Mouse (Mus musculus) E14TG2a.4 (cell line): Measurements from ENCODE around the gene Pop5.

ENCODE experiments used
- CTCF ChIP-seq: conservative IDR thresholded peaks from 2 replicates; pipeline ENCODE4 v1.5.1; 2014; ENCODE audit warnings: low read length
- NANOG ChIP-seq: IDR thresholded peaks from 2 replicates; pipeline ENCODE4 v1.6.1; 2014; ENCODE audit warnings: borderline replicate concordance, low read length, mixed read lengths

GRCm38 (mm10) chr5:115193669-115194625 lies 41.7 kb upstream of the Pop5 start, which contains the start of gene Cabp1:
- TF ChIP-seq CTCF (no peak), NANOG (no peak)
